Mouse (Mus musculus): Measurements from ENCODE around the gene Zfp738. TPM values are rescaled to one million over a fixed set of nuclear protein-coding genes. Genes with fewer than 3 reads are reported as not detected.
"Not testable (repeated sequence)": the region's sequence is repeated elsewhere in the genome, so short reads cannot be mapped to it uniquely, and the experiment has no call there.

Zfp738 gene
- 10 to 100 TPM; 12.6 to 19.6 (median 16.1) TPM for total RNA-seq (2022)

DNA sequence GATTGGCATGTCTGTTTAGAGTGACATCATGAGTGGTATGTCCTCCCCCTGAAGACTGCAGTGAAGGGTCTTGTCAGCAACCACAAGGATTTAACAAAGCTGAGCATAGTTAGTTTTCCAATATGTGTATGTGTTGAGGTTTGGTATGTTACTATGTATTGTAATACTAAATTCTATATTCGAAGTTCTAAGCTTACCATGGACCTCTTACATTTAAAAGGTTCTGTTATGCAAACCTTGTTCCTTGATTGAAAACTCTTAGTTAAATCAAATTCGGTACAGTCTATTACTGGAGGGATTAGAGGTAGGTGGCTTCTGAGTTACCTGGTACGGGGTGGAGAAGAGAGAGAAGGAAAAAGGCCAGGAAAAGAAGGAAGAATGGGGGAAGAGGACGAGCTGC lies at the start of gene Zfp738:
Gene Zfp738 (minus strand): TSS at position 101 of the 400 bp plus-strand sequence.
- DNase-seq, result no peak

DNA sequence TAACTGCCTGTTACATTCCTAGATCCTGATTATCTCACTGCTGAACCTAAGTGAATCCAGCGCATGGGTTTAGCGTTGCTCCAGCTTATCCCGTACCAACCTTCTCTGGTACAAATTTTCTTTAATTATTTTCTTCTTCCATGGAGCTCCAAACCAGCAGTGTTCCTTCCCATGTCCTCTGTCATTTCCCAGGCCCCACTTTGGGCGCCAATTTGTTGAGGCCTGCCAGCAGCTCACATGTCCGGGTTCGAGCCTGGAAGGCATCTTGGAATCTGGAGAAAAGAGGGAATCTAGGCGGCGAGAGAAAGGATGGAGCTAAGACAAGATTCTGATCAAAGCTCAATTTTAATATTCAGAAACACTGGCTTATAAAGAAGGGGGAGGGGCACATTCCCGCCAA lies 47.5 kb upstream of the Zfp738 start:
- not testable (repeated sequence) for DNase-seq

GRCm38 (mm10) chr13:67729441-67729840 lies 42.6 kb upstream of the Zfp738 start:
- peak; percentile 20 for DNase-seq

DNA sequence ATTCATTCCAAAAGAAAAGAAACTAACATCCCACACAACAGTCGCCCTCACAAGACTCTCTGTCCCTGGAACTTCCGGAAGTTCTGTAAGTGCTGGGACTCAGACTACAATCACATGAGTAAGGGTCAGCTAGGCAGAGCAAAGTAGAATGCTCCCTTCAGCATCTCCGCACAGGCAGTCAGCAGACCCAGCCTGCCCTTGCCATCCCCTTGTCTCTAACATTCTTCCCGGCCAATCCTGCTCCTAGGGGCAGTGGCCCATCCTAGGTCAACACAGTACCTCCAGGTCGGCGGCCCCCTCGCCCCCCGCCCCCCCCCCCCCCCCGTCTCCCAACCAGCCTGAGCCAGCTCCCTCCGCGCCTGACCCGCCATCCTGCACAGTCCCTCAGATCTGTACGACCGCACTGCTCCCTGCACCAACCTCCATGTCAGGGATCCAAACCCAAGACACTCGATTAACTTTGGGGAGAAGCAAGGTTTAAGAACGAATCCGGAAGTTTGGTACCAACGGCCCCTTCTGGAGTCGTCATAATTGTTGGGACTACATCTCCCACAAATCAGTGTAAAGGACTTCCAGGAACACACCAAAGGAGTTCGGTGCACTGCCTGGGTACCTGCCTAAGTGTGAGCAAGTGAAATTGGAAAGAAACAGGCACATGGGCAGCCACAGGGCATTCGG lies 41.9 kb upstream of the Zfp738 start, which contains the start of gene Zfp65:
Gene Zfp65 (minus strand): TSS at position 533 of the 678 bp plus-strand sequence.
- DNase-seq, result peak; percentile 52

DNA sequence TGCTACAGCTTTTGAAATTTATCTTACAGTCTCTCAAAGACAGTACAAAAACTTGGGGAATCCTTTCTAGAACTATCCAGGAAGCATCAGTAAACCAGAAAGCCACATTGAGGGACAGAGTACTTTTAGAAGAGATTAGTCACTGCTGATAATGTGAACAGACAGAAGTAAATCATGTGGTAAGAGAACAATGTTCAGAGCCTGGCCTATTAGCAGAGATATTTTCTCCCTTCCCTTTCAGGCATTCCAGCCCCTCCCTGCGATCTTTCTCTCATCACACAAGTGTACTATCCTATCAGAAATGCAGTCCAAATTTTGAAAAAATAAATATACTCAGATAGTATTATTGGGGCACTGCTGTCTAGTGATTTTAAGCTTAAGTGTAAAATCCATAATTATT lies 41.2 kb upstream of the Zfp738 start:
- DNase-seq, result no peak

- DNase-seq, result not testable (repeated sequence)
Measured at GRCm38 (mm10) chr13:67725331-67725730, 38.5 kb upstream of the Zfp738 start.

- DNase-seq, result peak; percentile 87
Measured at GRCm38 (mm10) chr13:67723848-67724479, 37.1 kb upstream of the Zfp738 start.

- DNase-seq, result not testable (repeated sequence)
Measured at GRCm38 (mm10) chr13:67683841-67684240, 3.0 kb downstream of the Zfp738 start.

DNA sequence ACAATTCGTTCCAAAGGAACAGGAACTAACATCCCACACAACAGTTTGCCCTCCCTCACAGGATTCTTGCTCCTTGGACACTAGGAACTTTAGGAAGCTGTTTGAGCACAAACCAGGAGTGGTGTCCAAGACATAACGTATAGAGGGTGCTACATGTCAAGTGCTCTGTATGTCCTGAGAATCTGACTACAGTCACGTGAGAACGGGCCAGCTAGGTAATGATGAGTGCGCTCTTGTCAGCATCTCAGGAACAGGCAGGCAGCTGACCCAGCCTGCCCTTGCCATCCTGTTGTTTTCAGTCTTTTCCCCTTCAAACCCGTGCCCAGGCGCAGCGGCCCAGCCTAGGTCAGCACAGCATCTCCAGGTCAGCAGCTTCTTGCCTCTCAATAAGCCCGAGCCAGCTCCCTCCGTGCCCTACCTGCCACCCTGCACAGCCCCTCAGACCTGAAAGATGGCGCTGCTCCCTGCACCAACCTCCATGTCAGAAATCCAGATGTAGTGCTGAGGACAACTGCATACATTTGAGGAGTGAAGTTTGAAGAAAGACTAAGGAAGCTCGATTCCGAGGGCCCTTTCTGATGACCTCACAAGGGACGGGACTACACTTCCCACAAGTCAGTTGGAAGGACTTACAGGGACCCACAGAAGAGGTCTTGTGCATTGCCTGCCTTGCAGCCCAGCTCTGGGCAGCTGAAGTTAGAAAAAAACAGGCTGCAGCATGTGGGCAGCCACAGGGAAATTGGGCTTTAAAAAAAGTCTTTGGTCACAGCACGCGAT lies 3.7 kb downstream of the Zfp738 start:
- DNase-seq, result peak; percentile 86

DNA sequence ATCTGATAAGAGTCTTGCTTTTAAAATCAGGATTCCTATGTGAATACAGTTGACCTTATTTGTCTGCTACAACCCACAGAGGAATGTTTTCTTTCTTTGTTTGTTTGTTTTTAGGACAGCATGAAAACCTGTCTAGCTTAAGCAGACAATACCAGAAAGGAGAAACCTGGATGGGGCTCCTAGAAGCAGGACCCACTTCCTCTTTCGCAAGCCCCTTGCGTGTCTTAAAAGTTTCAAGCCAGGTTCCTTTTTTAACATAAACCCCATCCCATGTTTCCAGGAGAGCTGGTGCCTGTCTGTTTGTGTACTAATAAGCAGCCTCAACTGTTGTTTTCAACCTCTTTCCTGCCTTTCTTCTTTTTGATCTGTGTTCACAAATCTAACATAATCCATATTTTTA lies 12.0 kb downstream of the Zfp738 start:
- DNase-seq, result no peak

GRCm38 (mm10) chr13:67652496-67652895 lies 34.4 kb downstream of the Zfp738 start:
- no peak for DNase-seq

GRCm38 (mm10) chr13:67637294-67638007 lies 49.4 kb downstream of the Zfp738 start, which contains the start of the genes Gm49345 and Zfp729a:
Gm49345 (minus strand) TSS chr13:67637769.
Zfp729a (minus strand) TSS chr13:67637791.
- peak; percentile 83 for DNase-seq

- DNase-seq, result no peak
Measured at GRCm38 (mm10) chr13:67610108-67610507, 76.8 kb downstream of the Zfp738 start.

DNA sequence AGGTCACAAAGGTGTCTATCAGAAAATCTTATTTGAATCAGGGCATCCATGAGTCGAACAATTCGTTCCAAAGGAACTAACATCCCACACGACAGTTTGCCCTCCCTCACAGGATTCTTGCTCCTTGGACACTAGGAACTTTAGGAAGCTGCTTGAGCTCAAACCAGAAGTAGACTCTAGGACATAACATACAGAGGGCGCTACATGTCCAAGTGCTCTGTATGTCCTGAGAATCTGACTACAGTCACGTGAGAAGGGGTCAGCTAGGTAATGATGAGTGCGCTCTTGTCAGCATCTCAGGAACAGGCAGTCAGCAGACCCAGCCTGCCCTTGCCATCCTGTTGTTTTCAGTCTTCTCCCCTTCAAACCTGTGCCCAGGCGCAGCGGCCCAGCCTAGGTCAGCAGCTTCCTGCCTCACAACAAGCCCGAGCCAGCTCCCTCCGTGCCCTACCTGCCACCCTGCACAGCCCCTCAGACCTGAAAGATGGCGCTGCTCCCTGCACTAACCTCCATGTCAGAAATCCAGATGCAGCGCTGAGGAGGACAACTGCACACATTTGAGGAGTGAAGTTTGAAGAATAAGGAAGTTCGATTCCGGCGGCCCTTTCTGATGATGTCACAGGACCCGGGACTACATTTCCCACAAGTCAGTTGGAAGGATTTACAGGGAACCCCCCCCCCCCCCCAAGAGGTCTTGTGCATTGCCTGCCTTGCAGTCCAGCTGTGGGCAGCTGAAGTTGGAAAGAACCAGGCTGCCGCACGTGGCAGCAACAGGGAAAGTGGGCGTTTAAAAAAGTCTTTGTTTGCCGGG lies 77.6 kb downstream of the Zfp738 start, which contains the start of gene Zfp729b:
Gene Zfp729b (minus strand): TSS at position 642 of the 811 bp plus-strand sequence.
- DNase-seq, result peak; percentile 87

Other genes with a start within 250 kb of the Zfp738 start
- 10 to 100 TPM; 17.9 to 28.8 (median 23.0) TPM for gene Zfp874a, start 235.4 kb downstream of the Zfp738 start, total RNA-seq (2022)
- gene Zfp874b, start 202.8 kb downstream of the Zfp738 start, total RNA-seq (2022), result 10 to 100 TPM; 17.7 to 23.8 (median 18.7) TPM
- gene Zfp58, start 186.5 kb downstream of the Zfp738 start, total RNA-seq (2022), result 10 to 100 TPM in 2 of 4 experiments, 1 to 10 TPM in 2; 7.4 to 10.7 (median 9.5) TPM
- gene Gm26965, start 160.9 kb downstream of the Zfp738 start, total RNA-seq (2022), result 1 to 10 TPM in 1 of 4 experiments, not detected in 3; 1.0 TPM
- gene Zfp87, start 160.9 kb downstream of the Zfp738 start, total RNA-seq (2022), result 10 to 100 TPM; 16.7 to 22.7 (median 19.6) TPM
- gene Zfp748, start 133.2 kb downstream of the Zfp738 start, total RNA-seq (2022), result 10 to 100 TPM in 3 of 4 experiments, 1 to 10 TPM in 1; 9.8 to 11.0 (median 10.4) TPM
- gene Zfp729b, start 77.4 kb downstream of the Zfp738 start, total RNA-seq (2022), result 10 to 100 TPM in 1 of 4 experiments, 1 to 10 TPM in 3; 6.7 to 11.0 (median 9.3) TPM
- gene Gm49345, start 49.3 kb downstream of the Zfp738 start, total RNA-seq (2022), result 1 to 10 TPM in 1 of 4 experiments, under 1 TPM in 3; 0.44 to 2.4 (median 0.78) TPM
- 10 to 100 TPM in 2 of 4 experiments, 1 to 10 TPM in 2; 7.3 to 10.5 (median 9.2) TPM for gene Zfp729a, start 49.3 kb downstream of the Zfp738 start, total RNA-seq (2022)
- gene Zfp65, start 42.1 kb upstream of the Zfp738 start, total RNA-seq (2022), result 10 to 100 TPM; 12.1 to 14.5 (median 12.7) TPM
- 1 to 10 TPM; 3.8 to 7.0 (median 6.4) TPM for gene Zfp85, start 68.2 kb upstream of the Zfp738 start, total RNA-seq (2022)
- 1 to 10 TPM; 2.3 to 4.2 (median 2.6) TPM for gene Zfp493, start 92.6 kb upstream of the Zfp738 start, total RNA-seq (2022)
- gene Zfp273, start 126.7 kb upstream of the Zfp738 start, total RNA-seq (2022), result 1 to 10 TPM; 4.5 to 8.0 (median 7.4) TPM
- gene Gm10037, start 144.0 kb upstream of the Zfp738 start, total RNA-seq (2022), result 1 to 10 TPM; 2.8 to 4.4 (median 3.1) TPM
- not detected for gene BC048507, start 176.3 kb upstream of the Zfp738 start, total RNA-seq (2022)

All from adrenal gland, adult 8-10 months (tissue).